Mouse (Mus musculus): ENCODE results near the gene Dusp28. TPM values are rescaled to one million over a fixed set of nuclear protein-coding genes. Genes with fewer than 3 reads are reported as not detected.

Gene Dusp28
- polyA plus RNA-seq, 1 experiment from 2014 or later, result 18.3 TPM

- TF ChIP-seq EP300 (IDR thresholded peaks at IDR 0.05) (no peak; the same call in 1 of the 2 replicates), CTCF (IDR thresholded peaks at IDR 0.05) (no peak; the same call in none of the 2 replicates)
- Histone ChIP-seq H3K4me3 (ENCODE audit: low read depth, low read length) (peak within 1 kb of the TSS; percentile 66), H3K27me3 (replicated peaks; ENCODE audit: insufficient read depth, low read length) (no peaks in the 10 kb centered on the region), H3K4me2 (replicated peaks; ENCODE audit: low read depth, low read length) (peak within 1 kb of the TSS; percentile 94), H3K9ac (replicated peaks; ENCODE audit: low read depth) (peak within 1 kb of the TSS; percentile 44), H3K4me1 (ENCODE audit: insufficient read depth, low read depth, low read length) (peaks cover 11% of the 10 kb centered on the region), H3K27ac (ENCODE audit: low read length) (peak within 1 kb of the TSS; percentile 84), H3K36me3 (ENCODE audit: insufficient read depth, low read length) (no peaks in the 10 kb centered on the region), H3K9me3 (ENCODE audit: low read length) (no peaks in the 10 kb centered on the region)
- ATAC-seq (peak; percentile 99), DNase-seq (ENCODE audit: low spot score) (peak; percentile 98)
- WGBS, result under 1% methylated on average over 45 of the region's 45 CpGs
These were observed 27.5 kb downstream of the Dusp28 start, which contains the start of gene Capn10 for GRCm38 (mm10) chr1:92934182-92934827. Gene Capn10 (plus strand): TSS chr1:92934376.

- H3K27me3 ChIP-seq (replicated peaks; ENCODE audit: insufficient read depth, low read length), result no peaks in the 10 kb centered on the region
- H3K4me2 ChIP-seq (replicated peaks; ENCODE audit: low read depth, low read length), result peak overlapping the region; percentile 94
- TF ChIP-seq EP300 (IDR thresholded peaks at IDR 0.05) (no peak), CTCF (IDR thresholded peaks at IDR 0.05) (no peak)
- ATAC-seq, result no peak
- peaks cover 11% of the 10 kb centered on the region for H3K4me1 ChIP-seq (ENCODE audit: insufficient read depth, low read depth, low read length)
- peak overlapping the region; percentile 84 for H3K27ac ChIP-seq (ENCODE audit: low read length)
- H3K9me3 ChIP-seq (ENCODE audit: low read length), result no peaks in the 10 kb centered on the region
- H3K36me3 ChIP-seq (ENCODE audit: insufficient read depth, low read length), result peaks cover 3% of the 10 kb centered on the region; the same call in 1 of the 2 replicates
- DNase-seq (ENCODE audit: low spot score), result peak; percentile 59
- H3K9ac ChIP-seq (replicated peaks; ENCODE audit: low read depth), result peak overlapping the region; percentile 44
- peak overlapping the region; percentile 66 for H3K4me3 ChIP-seq (ENCODE audit: low read depth, low read length)
- whole genome bisulfite sequencing, result 16% methylated on average over 10 of the region's 10 CpGs
These were observed 28.5 kb downstream of the Dusp28 start for GRCm38 (mm10) chr1:92935054-92935962.

- H3K4me3 ChIP-seq (ENCODE audit: low read depth, low read length), result no peak overlapping the region
- H3K9me3 ChIP-seq (ENCODE audit: low read length), result no peaks in the 10 kb centered on the region
- DNase-seq (ENCODE audit: low spot score) (peak; percentile 25), ATAC-seq (no peak)
- H3K27me3 ChIP-seq (replicated peaks; ENCODE audit: insufficient read depth, low read length), result no peaks in the 10 kb centered on the region
- H3K27ac ChIP-seq (ENCODE audit: low read length), result no peak overlapping the region
- H3K4me1 ChIP-seq (ENCODE audit: insufficient read depth, low read depth, low read length), result peaks cover 11% of the 10 kb centered on the region
- WGBS, result 37% methylated on average over 2 of the region's 2 CpGs
- H3K4me2 ChIP-seq (replicated peaks; ENCODE audit: low read depth, low read length), result no peak overlapping the region; the same call in 1 of the 2 replicates
- no peak overlapping the region for H3K9ac ChIP-seq (replicated peaks; ENCODE audit: low read depth)
- TF ChIP-seq EP300 (IDR thresholded peaks at IDR 0.05), result no peak
- peak; percentile 34; the same call in 1 of the 2 replicates for TF ChIP-seq CTCF (IDR thresholded peaks at IDR 0.05)
- peaks cover 9% of the 10 kb centered on the region; the same call in 1 of the 2 replicates for H3K36me3 ChIP-seq (ENCODE audit: insufficient read depth, low read length)
These were observed 29.2 kb downstream of the Dusp28 start for GRCm38 (mm10) chr1:92935977-92936376.

DNA sequence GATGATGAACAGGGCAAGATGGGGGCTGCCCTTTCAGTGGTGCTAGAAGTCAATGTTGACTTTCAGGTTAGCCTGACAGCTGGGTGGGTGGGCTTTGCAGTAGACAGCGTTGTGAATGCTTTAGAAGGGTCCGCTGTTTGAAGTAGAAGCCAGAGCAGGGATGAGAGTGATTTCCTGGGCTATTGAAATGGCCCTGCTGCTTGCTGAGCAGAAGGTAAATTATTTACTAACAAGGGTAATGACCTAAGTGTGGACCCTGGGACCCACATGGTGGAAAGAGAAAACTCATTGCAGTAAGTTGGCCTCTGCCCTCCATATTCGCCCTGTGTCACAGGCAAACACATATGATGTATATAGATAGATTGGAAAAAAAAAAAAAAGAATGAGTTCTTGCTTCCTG is 29.7 kb downstream of the Dusp28 start:
- WGBS, result 68% methylated on average over 3 of the region's 3 CpGs
- Histone ChIP-seq H3K9ac (replicated peaks; ENCODE audit: low read depth) (no peak overlapping the region), H3K9me3 (ENCODE audit: low read length) (no peaks in the 10 kb centered on the region), H3K36me3 (ENCODE audit: insufficient read depth, low read length) (peaks cover 9% of the 10 kb centered on the region; the same call in 1 of the 2 replicates), H3K27ac (ENCODE audit: low read length) (no peak overlapping the region), H3K27me3 (replicated peaks; ENCODE audit: insufficient read depth, low read length) (no peaks in the 10 kb centered on the region), H3K4me3 (ENCODE audit: low read depth, low read length) (no peak overlapping the region), H3K4me2 (replicated peaks; ENCODE audit: low read depth, low read length) (no peak overlapping the region), H3K4me1 (ENCODE audit: insufficient read depth, low read depth, low read length) (peaks cover 11% of the 10 kb centered on the region)
- no peak for TF ChIP-seq EP300 (IDR thresholded peaks at IDR 0.05)
- no peak for TF ChIP-seq CTCF (IDR thresholded peaks at IDR 0.05)
- ATAC-seq, result no peak
- no peak for DNase-seq (ENCODE audit: low spot score)

- Histone ChIP-seq H3K36me3 (ENCODE audit: insufficient read depth, low read length) (peaks cover 14% of the 10 kb centered on the region), H3K9me3 (ENCODE audit: low read length) (no peaks in the 10 kb centered on the region), H3K4me2 (replicated peaks; ENCODE audit: low read depth, low read length) (no peak overlapping the region), H3K9ac (replicated peaks; ENCODE audit: low read depth) (no peak overlapping the region), H3K4me1 (ENCODE audit: insufficient read depth, low read depth, low read length) (peaks cover 11% of the 10 kb centered on the region), H3K27me3 (replicated peaks; ENCODE audit: insufficient read depth, low read length) (no peaks in the 10 kb centered on the region), H3K4me3 (ENCODE audit: low read depth, low read length) (no peak overlapping the region), H3K27ac (ENCODE audit: low read length) (no peak overlapping the region)
- DNase-seq (ENCODE audit: low spot score), result no peak
- 74% methylated on average over 3 of the region's 3 CpGs for WGBS
- TF ChIP-seq EP300 (IDR thresholded peaks at IDR 0.05) (no peak), CTCF (IDR thresholded peaks at IDR 0.05) (no peak)
- no peak for ATAC-seq
These were observed 31.0 kb downstream of the Dusp28 start for GRCm38 (mm10) chr1:92937797-92938196.

GRCm38 (mm10) chr1:92939746-92940145 is 33.0 kb downstream of the Dusp28 start:
- Histone ChIP-seq H3K27me3 (replicated peaks; ENCODE audit: insufficient read depth, low read length) (no peaks in the 10 kb centered on the region), H3K9me3 (ENCODE audit: low read length) (no peaks in the 10 kb centered on the region), H3K36me3 (ENCODE audit: insufficient read depth, low read length) (peaks cover 26% of the 10 kb centered on the region), H3K9ac (replicated peaks; ENCODE audit: low read depth) (no peak overlapping the region), H3K4me2 (replicated peaks; ENCODE audit: low read depth, low read length) (no peak overlapping the region), H3K4me3 (ENCODE audit: low read depth, low read length) (no peak overlapping the region), H3K27ac (ENCODE audit: low read length) (no peak overlapping the region), H3K4me1 (ENCODE audit: insufficient read depth, low read depth, low read length) (peaks cover 6% of the 10 kb centered on the region; the same call in 1 of the 2 replicates)
- no peak for TF ChIP-seq CTCF (IDR thresholded peaks at IDR 0.05)
- no peak for TF ChIP-seq EP300 (IDR thresholded peaks at IDR 0.05)
- WGBS, result 94% methylated on average over 4 of the region's 4 CpGs
- no peak for ATAC-seq
- DNase-seq (ENCODE audit: low spot score), result no peak

All from lung, postnatal 0 days (tissue).